Mouse (Mus musculus): ENCODE results near the gene Gm20503.

- TF ChIP-seq CTCF (conservative IDR thresholded peaks at IDR 0.05; ENCODE audit: low read length) (peak; percentile 78), POU5F1 (IDR thresholded peaks at IDR 0.05; ENCODE audit: borderline replicate concordance, low read length) (no peak), NANOG (IDR thresholded peaks at IDR 0.05; ENCODE audit: borderline replicate concordance, low read length) (no peak)
These were observed 3.3 kb upstream of the Gm20503 start for GRCm38 (mm10) chr4:58999686-59000085.

All from E14TG2a.4 (cell line).